Mouse (Mus musculus): ENCODE data around the gene Cdh13. TPM values are rescaled to one million over a fixed set of nuclear protein-coding genes. Genes with fewer than 3 reads are reported as not detected.

Cdh13 gene
- polyA plus RNA-seq, 1 experiment from 2014 or later = 0.45 TPM

DNA sequence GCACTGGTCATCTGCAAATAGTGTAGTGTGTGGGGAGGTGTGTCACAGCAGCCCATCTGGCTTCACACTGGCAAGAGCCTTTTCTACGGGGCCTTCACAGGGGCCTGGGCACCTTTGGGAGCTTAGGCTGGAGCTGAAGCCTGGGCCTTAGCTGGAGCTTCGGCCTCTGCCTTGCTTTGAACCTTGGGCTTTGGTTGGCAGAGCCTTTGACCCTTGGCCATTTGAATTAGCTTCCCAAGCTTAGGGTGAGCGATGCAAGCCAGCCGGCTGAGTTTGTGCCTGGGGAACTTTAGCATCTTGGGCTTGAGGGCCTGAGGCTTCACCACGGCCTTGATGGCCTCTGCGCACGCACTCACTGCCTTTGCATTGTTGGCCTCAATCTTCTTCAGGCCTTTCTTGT is 98.1 kb downstream of the Cdh13 start:
- no peak overlapping the region for H3K4me2 ChIP-seq
- ATAC-seq (ENCODE audit: low read depth) (no peak), DNase-seq (no peak)
- H3K4me3 ChIP-seq (replicated peaks) = no peak overlapping the region
- H3K36me3 ChIP-seq = no peaks in the 10 kb centered on the region
- 74% methylated on average over 7 of the region's 7 CpGs for WGBS (ENCODE audit: insufficient replicate concordance)
- H3K27ac ChIP-seq = no peak overlapping the region
- H3K4me1 ChIP-seq (replicated peaks) = no peaks in the 10 kb centered on the region
- H3K9me3 ChIP-seq (replicated peaks) = 0 out of 2 replicates have a peak, but pooled peaks cover 5% of the 10 kb centered on the region
- H3K9ac ChIP-seq = no peak overlapping the region
- H3K27me3 ChIP-seq = no peaks in the 10 kb centered on the region

DNA sequence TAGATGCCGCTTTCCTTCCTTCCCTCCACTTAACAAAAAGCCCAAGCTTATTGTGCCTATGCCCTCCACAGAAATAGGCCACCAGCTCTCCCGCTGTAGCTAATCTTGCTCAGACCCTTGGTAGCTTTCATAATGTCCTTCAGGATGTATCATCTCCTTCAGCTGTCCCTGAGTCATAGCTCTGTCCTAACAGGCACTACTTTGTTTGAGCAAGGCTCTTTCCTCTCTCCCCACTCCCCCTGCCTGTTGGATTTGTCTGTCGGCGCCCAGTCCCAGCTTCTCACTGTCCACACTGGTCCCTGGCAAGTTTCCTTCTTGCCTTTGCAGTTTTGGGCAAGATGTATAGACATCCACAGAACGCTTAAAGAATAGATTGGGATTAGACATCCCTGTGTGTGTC is 100.8 kb downstream of the Cdh13 start:
- Histone ChIP-seq H3K27me3 (no peaks in the 10 kb centered on the region), H3K9me3 (replicated peaks) (0 out of 2 replicates have a peak, but pooled peaks cover 5% of the 10 kb centered on the region), H3K9ac (no peak overlapping the region), H3K4me2 (no peak overlapping the region), H3K4me3 (replicated peaks) (no peak overlapping the region), H3K27ac (no peak overlapping the region), H3K36me3 (no peaks in the 10 kb centered on the region), H3K4me1 (replicated peaks) (no peaks in the 10 kb centered on the region)
- ATAC-seq (ENCODE audit: low read depth) (no peak), DNase-seq (no peak)
- WGBS (ENCODE audit: insufficient replicate concordance) = 80% methylated on average over 5 of the region's 5 CpGs

DNA sequence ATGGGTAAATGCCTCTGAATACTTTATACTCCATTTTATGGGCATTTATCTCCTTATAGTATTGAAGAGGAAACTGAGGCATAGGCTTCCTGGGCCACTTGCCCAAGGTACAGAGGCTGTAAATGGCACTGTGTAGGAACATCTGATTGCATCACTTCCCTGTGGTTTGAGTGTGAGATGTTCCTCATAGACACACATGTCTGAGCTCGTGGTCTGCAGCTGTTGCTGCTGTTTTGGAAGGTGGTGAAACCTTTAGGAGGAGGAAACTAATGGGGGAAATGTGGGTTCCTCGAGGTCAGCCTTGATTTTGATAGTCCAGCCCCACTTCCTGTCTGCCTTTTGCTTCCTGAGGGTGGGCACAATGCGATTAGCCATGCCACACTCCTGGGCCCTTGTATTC is 105.9 kb downstream of the Cdh13 start:
- DNase-seq (no peak), ATAC-seq (ENCODE audit: low read depth) (no peak)
- Histone ChIP-seq H3K27me3 (no peaks in the 10 kb centered on the region), H3K27ac (no peak overlapping the region), H3K9ac (no peak overlapping the region), H3K4me1 (replicated peaks) (no peaks in the 10 kb centered on the region), H3K9me3 (replicated peaks) (no peaks in the 10 kb centered on the region), H3K4me3 (replicated peaks) (no peak overlapping the region), H3K4me2 (no peak overlapping the region), H3K36me3 (no peaks in the 10 kb centered on the region)
- WGBS (ENCODE audit: insufficient replicate concordance) = 13% methylated on average over 3 of the region's 3 CpGs

DNA sequence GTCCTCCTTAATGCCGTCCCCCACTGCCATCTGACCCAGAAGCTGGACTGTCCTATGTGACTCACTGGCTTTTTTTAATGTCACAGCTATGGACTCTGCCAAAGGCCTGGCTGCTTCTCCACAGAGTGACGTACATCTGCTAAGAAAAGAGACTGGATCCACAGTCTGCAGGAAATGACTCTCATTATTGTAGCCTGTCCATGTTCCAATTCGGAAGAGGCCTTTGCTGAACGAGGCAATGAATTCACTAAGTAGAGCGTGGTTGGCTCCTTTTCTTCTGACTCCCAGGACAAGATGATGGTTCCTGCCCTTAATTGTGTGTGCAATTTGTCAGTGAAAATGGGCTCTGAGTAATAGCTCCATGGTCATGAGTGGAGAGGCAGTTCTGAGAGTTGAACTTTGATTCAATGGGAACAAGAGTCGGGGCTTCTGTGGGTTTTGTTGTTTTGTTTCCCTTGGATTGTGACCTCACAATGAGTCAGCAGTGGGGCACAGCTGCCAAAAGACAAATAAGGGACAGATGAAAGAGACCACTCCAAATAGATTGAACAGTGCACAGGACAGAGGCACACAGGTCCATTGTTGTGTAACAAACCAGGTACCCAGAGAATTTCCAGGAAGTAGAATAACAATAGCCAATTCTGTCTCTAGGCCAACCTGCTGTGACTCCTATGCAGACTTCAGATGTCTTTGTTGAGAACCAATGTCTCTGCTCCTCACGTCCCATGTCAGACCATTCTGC is 110.5 kb downstream of the Cdh13 start:
- H3K9me3 ChIP-seq (replicated peaks) = 0 out of 2 replicates have a peak, but pooled peaks cover 5% of the 10 kb centered on the region
- no peaks in the 10 kb centered on the region for H3K36me3 ChIP-seq
- DNase-seq (no peak), ATAC-seq (ENCODE audit: low read depth) (no peak)
- no peak overlapping the region for H3K4me2 ChIP-seq
- no peak overlapping the region for H3K9ac ChIP-seq
- H3K27me3 ChIP-seq = no peaks in the 10 kb centered on the region
- no peaks in the 10 kb centered on the region for H3K4me1 ChIP-seq (replicated peaks)
- WGBS (ENCODE audit: insufficient replicate concordance) = 53% methylated on average over 7 of the region's 7 CpGs
- no peak overlapping the region for H3K27ac ChIP-seq
- no peak overlapping the region for H3K4me3 ChIP-seq (replicated peaks)

DNA sequence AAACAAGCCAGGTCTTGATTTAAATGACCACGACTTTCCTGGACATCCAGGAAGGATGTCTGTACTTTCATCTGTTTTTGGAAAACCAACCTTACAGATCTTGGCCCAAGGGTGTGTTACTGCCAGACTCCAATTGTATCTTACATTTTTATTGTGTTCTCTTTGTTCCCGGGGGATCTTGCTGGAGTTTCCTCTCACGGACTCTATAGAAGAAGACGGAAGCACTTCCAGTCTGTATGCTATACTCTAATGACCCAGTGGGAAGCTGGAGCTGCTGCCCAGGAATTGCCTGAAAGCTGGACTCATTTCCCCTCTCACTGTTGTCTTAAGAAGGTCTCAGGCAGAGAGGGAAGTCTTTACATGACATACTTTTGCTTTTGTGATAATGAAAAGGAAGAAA is 111.6 kb downstream of the Cdh13 start:
- no peak overlapping the region for H3K9ac ChIP-seq
- H3K27ac ChIP-seq = no peak overlapping the region
- no peaks in the 10 kb centered on the region for H3K27me3 ChIP-seq
- ATAC-seq (ENCODE audit: low read depth) = no peak
- no peaks in the 10 kb centered on the region for H3K4me1 ChIP-seq (replicated peaks)
- 59% methylated on average over 4 of the region's 4 CpGs for WGBS (ENCODE audit: insufficient replicate concordance)
- no peak for DNase-seq
- 0 out of 2 replicates have a peak, but pooled peaks cover 5% of the 10 kb centered on the region for H3K9me3 ChIP-seq (replicated peaks)
- H3K36me3 ChIP-seq = no peaks in the 10 kb centered on the region
- H3K4me2 ChIP-seq = no peak overlapping the region
- no peak overlapping the region for H3K4me3 ChIP-seq (replicated peaks)

DNA sequence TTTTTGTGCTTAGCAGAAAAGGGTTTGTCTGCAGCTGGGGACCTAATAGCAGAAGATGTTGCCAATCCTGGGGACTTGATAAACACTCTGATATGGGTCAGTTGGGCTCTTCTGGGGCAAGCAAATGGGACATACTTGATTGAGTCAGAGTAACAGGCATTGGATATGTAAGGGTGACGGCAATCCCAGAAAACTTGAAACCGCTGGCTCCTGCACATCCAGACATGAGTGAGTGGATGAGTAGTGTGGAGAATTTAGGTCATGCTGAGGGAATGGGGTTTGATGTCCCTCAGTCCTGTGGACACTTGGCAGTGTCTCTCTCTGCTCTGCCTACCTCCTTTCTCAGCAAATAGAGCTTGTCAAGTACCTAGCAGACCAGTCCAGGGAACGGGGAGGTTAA is 121.3 kb downstream of the Cdh13 start:
- no peak for ATAC-seq (ENCODE audit: low read depth)
- Histone ChIP-seq H3K4me3 (replicated peaks) (no peak overlapping the region), H3K9me3 (replicated peaks) (no peaks in the 10 kb centered on the region), H3K4me2 (no peak overlapping the region), H3K27me3 (no peaks in the 10 kb centered on the region), H3K36me3 (no peaks in the 10 kb centered on the region), H3K27ac (no peak overlapping the region), H3K9ac (no peak overlapping the region), H3K4me1 (replicated peaks) (no peaks in the 10 kb centered on the region)
- 72% methylated on average over 3 of the region's 3 CpGs for WGBS (ENCODE audit: insufficient replicate concordance)
- no peak for DNase-seq

DNA sequence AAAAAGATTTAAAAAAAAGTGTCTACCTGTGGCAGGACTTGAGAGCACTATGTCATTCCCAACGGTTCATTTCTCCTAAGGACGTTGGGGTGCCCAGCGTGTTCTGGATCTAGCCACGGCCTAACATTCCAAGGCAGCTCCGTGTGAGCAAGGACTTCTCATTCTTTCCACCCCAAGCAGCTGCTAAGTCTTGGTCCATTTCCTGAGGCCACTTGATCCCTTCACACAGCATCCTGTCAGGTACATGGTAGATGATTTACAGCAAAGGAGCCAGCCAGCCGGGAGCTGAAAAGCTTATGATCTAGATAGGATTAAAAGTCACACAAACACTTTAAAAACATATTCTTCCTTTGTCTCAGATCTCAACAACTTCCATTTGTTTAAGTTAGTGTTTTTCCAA is 123.8 kb downstream of the Cdh13 start:
- Histone ChIP-seq H3K4me2 (no peak overlapping the region), H3K9ac (no peak overlapping the region), H3K27me3 (no peaks in the 10 kb centered on the region), H3K4me3 (replicated peaks) (no peak overlapping the region), H3K27ac (no peak overlapping the region), H3K4me1 (replicated peaks) (no peaks in the 10 kb centered on the region), H3K9me3 (replicated peaks) (no peaks in the 10 kb centered on the region), H3K36me3 (no peaks in the 10 kb centered on the region)
- ATAC-seq (ENCODE audit: low read depth) (no peak), DNase-seq (no peak)
- WGBS (ENCODE audit: insufficient replicate concordance) = 47% methylated on average over 6 of the region's 6 CpGs

DNA sequence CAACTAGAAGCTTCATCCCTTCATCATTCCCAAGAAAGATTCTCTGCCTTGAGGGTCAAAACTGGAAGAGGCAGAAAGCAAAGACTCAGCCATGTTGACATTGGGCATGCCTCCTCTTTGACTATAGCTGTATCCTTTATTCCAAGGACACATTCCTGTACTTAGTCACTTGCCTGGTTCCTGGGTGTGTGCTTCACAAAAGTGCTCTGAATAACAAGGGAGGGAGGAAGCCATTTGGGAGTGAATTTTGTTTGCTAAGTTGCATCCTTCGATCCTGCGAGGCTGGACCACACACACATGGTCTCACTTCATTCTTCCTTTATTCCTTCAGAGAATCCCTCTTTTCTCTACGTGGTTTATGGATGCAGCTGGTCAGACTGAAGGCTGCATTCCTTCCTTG is 125.9 kb downstream of the Cdh13 start:
- Histone ChIP-seq H3K9ac (no peak overlapping the region), H3K4me3 (replicated peaks) (no peak overlapping the region), H3K4me1 (replicated peaks) (no peaks in the 10 kb centered on the region), H3K4me2 (no peak overlapping the region), H3K36me3 (no peaks in the 10 kb centered on the region), H3K27me3 (no peaks in the 10 kb centered on the region), H3K9me3 (replicated peaks) (no peaks in the 10 kb centered on the region), H3K27ac (no peak overlapping the region)
- 68% methylated on average over 3 of the region's 3 CpGs for WGBS (ENCODE audit: insufficient replicate concordance)
- DNase-seq (no peak), ATAC-seq (ENCODE audit: low read depth) (no peak)

DNA sequence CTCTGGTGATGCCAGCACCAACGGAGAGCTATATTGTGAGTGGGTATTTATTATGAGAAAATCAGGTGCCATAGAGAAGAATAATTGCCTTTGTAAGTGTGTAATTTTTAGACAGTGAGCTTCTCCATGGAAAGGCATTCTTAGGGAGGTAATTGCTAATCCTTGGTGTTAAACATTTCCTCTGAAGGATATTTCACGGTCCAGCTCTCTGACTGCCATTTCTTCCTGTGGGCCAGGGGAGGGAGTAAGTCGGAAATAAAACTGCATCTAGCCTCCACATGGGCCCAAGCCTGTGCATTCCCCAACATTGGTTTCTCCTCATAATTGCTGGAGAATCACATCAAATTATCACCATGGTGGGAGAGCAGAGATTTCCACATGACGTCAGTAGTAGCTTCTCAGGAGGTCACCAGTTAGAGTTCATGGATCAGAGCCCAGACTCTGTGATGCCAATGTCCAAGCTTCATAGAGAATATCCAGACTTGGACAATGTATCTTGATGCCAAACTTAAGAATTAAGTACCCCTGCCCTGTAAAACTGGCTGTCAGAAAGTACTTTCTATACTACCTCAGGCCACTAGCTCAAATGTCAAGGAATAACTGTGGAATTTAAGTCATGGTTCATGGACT is 126.9 kb downstream of the Cdh13 start:
- 73% methylated on average over 4 of the region's 4 CpGs for WGBS (ENCODE audit: insufficient replicate concordance)
- Histone ChIP-seq H3K4me2 (no peak overlapping the region), H3K4me1 (replicated peaks) (no peaks in the 10 kb centered on the region)

DNA sequence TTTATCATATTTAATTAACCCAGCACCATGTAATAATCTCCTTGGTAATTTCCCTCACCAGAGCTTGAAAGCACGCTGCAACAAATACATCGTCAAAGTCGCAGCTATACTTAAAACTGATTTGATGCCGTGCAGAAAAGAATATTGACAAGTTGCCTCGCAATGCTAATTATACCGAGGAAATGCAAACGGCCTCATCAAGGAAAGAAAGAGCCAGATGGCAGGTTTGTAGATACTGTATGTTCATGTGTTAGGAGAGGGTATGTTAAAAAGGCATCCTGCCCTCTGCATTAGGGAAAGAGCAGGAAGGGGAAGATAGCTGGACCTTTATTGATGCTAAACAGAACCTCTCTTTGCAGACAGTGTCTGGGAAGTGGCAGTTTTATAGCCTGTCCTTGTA is 132.1 kb downstream of the Cdh13 start:
- no peaks in the 10 kb centered on the region for H3K9me3 ChIP-seq (replicated peaks)
- ATAC-seq (ENCODE audit: low read depth) = no peak
- 73% methylated on average over 7 of the region's 7 CpGs for WGBS (ENCODE audit: insufficient replicate concordance)

More for the DNA sequence above, 126.9 kb downstream of the Cdh13 start:
- no peak for ATAC-seq (ENCODE audit: low read depth)
- Histone ChIP-seq H3K36me3 (no peaks in the 10 kb centered on the region), H3K9me3 (replicated peaks) (no peaks in the 10 kb centered on the region), H3K9ac (no peak overlapping the region), H3K27me3 (no peaks in the 10 kb centered on the region), H3K27ac (no peak overlapping the region), H3K4me3 (replicated peaks) (no peak overlapping the region)
- no peak for DNase-seq

DNA sequence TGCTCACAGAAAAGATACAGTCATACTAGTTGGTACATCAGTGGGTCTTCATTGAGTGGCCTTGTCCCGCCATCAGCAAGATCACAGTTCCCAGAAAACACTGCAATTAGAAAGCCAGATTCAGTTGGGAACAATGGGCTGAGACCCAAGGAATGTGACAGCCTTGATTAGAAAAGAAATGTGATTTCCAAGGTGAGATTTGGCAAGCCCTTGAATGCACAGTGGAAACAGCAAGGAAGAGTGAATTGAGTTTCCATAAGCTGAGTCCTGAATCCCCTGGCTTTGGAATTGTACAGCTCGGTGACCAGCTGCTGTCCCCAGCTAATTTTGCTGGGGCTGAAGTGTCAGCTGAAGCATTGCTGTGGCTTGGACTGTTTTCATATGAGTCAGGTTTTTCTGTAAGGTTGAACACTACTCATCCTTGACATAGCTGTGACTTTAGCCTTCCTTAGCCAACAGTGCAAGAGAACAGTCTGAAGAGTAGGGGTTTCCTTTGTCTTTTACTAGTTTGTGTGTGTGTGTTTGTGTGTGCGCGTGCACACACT is 133.3 kb downstream of the Cdh13 start:
- no peak for DNase-seq
- Histone ChIP-seq H3K4me1 (replicated peaks) (no peaks in the 10 kb centered on the region), H3K27me3 (no peaks in the 10 kb centered on the region), H3K9ac (no peak overlapping the region), H3K4me2 (no peak overlapping the region), H3K36me3 (no peaks in the 10 kb centered on the region), H3K9me3 (replicated peaks) (0 out of 2 replicates have a peak, but pooled peaks cover 3% of the 10 kb centered on the region), H3K27ac (no peak overlapping the region), H3K4me3 (replicated peaks) (no peak overlapping the region)
- ATAC-seq (ENCODE audit: low read depth) = no peak
- WGBS (ENCODE audit: insufficient replicate concordance) = 72% methylated on average over 4 of the region's 4 CpGs

More for the DNA sequence above, 132.1 kb downstream of the Cdh13 start:
- Histone ChIP-seq H3K4me1 (replicated peaks) (no peaks in the 10 kb centered on the region), H3K36me3 (no peaks in the 10 kb centered on the region), H3K27me3 (no peaks in the 10 kb centered on the region), H3K4me3 (replicated peaks) (no peak overlapping the region), H3K9ac (no peak overlapping the region), H3K27ac (no peak overlapping the region), H3K4me2 (no peak overlapping the region)
- DNase-seq = no peak
